Mouse (Mus musculus) A20 (cell line): ENCODE data around the gene Gm20388.

Source experiments
- DNase-seq: peaks from one replicate; pipeline ENCODE4 v3.0.0-alpha.2; 2011; ENCODE audit warnings: low read depth, low spot score

Gm20388 gene

GRCm38 (mm10) chr8:119910547-119911257, at the start of gene Gm20388:
Gm20388 (plus strand) TSS chr8:119910841.
- peak; percentile 92 for DNase-seq

- peak; percentile 95 for DNase-seq
Observed at GRCm38 (mm10) chr8:119861706-119862389, 48.8 kb upstream of the Gm20388 start, which contains the start of gene Klhl36. Klhl36 (plus strand) TSS chr8:119862266.

DNA sequence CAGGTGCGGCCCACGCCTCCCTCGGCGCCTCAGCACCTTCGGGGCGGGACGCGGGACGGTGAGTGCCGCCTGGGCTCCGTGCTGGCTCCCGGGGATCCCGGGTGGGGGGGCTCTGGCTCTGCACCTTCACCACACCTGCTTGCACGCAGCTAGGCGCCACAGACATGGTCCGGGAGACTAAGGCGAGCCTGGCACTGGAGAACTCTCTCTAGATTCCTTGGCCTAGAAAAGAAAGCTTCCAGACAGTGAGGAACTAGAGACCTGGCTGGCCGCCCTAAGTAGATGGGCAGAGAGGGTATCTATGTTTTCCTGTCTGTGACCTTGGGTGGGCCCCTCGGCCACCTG, 48.3 kb upstream of the Gm20388 start:
- DNase-seq = no peak

GRCm38 (mm10) chr8:119862749-119863148, 47.9 kb upstream of the Gm20388 start:
- no peak for DNase-seq

GRCm38 (mm10) chr8:119869616-119870015, 41.0 kb upstream of the Gm20388 start:
- no peak for DNase-seq

- DNase-seq = no peak
Observed at GRCm38 (mm10) chr8:119873181-119873580, 37.5 kb upstream of the Gm20388 start.

DNA sequence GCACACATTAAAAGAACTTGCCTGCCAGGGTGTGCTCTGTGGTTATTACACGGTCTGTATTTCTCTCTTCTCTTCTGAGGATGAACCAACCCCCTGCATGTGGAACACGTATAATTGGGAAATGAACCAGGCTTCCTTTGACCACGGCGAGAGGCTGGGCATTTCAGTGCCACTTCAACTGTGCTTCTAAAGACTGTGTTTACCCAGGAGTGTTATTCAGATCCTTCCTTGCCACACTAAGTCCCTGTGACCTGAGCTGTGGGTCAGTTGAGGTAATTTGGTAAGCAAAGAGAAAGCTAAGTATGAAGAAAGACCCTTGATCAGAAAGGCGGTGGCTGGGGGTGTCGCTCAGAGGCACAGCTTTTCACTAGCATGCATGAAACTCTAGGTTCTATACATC, 29.3 kb upstream of the Gm20388 start:
- DNase-seq = no peak

DNA sequence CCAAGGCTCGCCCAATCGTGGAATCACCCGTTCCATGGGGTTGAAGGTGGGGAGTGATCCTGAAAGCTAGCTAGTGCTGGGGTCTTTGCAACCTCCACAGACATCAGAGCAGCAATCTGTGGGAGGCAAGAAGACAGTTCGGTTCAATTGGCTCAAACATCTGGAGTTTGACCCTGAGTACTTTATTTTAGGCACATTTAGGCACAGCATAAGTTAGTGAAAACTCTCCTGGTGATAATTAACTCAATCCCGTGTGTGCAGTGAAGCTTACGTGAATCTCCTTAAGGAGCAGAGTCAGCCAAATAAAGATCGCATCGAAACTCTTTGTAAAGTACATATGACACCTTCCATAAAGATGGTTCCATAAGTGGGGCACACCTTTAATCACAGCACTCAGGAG, 28.7 kb upstream of the Gm20388 start:
- DNase-seq = no peak

DNA sequence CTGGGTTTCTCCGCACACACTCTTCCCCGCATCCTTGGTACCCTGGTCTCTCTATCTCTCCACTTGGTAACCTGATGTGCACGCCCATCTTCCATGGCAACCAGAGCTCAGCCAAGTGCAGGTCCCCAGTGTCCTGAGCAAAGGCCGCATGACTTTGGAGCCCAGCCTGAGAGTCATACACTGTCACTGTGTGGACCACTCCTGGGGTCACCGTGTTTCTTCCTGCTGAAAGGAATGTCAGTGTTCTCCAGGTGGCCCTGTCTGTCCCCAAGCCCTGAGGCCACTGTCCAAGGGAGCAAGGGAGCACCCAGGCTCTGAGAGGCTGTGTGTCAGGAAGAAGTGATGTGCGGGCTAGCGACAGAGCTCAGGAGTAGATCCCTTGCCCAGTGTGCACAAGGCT, 27.4 kb upstream of the Gm20388 start:
- DNase-seq = no peak

- no peak for DNase-seq
Observed at GRCm38 (mm10) chr8:119885612-119886011, 25.0 kb upstream of the Gm20388 start.

DNA sequence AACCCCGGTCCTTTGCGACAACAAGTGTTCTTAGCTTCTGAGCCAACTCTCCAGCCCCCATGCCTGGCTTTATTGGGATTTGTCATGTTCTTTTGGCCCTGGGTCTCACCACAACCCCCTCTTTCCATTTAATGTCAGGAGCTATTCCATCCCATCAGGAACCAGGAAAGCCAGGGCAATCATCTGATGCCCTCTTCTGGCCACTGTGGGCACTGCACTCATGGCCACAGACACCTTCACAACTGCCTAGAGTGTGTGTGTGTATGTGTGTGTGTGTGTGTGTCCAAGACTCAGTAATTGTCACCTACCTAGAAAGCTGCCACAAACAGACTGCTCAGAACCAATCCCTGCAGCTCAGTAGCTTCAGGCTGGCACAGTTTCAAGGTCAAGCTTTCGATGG, 23.5 kb upstream of the Gm20388 start:
- peak; percentile 50 for DNase-seq

GRCm38 (mm10) chr8:119888012-119888411, 22.6 kb upstream of the Gm20388 start:
- DNase-seq = no peak

DNA sequence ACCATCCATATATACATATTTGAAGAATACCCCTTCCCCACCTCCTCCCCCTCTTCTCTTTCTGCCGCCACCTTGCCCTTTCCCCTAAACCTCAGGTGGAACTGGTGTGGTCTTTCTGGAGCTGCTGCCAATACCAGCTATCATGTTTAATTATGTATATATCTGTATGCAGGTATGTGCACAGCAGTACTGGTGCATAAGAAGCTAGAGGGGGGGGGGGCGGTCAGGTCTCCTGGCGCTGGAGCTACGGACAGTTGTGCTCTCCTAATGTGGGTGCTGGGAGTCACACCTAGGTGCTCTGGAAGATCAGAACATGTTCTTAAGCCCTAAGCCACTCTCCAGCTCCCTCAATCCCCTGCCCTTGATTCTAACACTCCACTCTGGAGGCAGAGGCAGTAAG, 13.6 kb upstream of the Gm20388 start:
- DNase-seq = no peak

GRCm38 (mm10) chr8:119897933-119898332, 12.7 kb upstream of the Gm20388 start:
- no peak for DNase-seq

- no peak for DNase-seq
Observed at GRCm38 (mm10) chr8:119901349-119901748, 9.3 kb upstream of the Gm20388 start.

- DNase-seq = no peak
Observed at GRCm38 (mm10) chr8:119901952-119902351, 8.7 kb upstream of the Gm20388 start.

DNA sequence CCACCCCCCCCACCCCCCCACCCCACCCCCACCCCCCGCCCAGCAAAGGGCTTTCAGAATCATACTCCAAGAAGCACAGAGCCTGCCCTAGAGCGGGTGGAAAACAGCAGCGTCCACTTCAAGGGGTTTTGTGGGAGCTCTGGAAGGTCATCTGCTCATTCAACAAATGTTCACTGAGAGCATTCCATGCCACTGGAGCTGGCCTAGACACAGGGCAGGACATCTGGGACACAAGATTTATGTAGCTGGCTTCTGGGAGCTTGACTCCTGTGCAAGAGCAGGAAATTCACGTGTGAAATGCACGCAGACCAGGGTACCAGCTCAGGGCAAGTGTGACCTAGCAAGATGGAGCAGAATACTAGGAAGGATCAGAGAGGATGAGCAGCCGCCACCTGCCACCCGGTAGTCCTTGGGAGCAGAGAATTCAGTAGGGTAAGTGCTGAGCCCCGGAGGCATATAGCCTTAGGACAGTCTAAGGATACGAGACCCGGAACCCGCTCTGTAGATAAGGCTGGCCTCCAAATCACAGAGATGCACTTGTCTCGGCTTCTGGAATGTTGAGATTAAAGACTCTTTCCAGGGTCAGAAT, 6.2 kb upstream of the Gm20388 start:
- DNase-seq = no peak

- DNase-seq = no peak
Observed at GRCm38 (mm10) chr8:119909944-119910546, 596 bp upstream of the Gm20388 start, which contains the start of gene Usp10. Usp10 (plus strand) TSS chr8:119910360.

- DNase-seq = peak; percentile 70
Observed at GRCm38 (mm10) chr8:119911258-119911962, 769 bp downstream of the Gm20388 start.

DNA sequence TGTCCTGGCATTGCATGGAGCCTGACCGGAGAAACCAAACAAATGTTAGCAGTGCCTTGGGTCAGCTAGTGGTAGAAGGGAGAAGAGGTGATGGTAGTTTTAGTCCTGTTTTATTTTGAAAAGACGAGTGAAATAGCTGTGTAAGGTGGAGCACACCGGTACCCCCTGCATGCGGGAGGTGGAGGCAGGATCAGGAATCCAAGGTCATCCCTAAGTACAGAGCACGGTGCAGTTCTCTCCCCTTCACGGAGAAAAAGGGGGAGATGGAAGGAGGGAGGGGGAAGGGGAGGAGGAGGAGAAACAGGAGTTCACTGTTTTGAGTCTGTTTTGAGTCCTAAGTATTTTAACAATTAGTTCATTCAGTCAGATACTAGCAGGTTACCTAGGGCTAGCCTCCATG, 2.0 kb downstream of the Gm20388 start:
- no peak for DNase-seq

- peak; percentile 23 for DNase-seq
Observed at GRCm38 (mm10) chr8:119913181-119913580, 2.5 kb downstream of the Gm20388 start.

GRCm38 (mm10) chr8:119914161-119914560, 3.5 kb downstream of the Gm20388 start:
- no peak for DNase-seq
